Mouse (Mus musculus) layer of hippocampus, postnatal 36 days (tissue): ENCODE data around the gene Eefsec. TPM values are rescaled to one million over a fixed set of nuclear protein-coding genes. Genes with fewer than 3 reads are reported as not detected.
A peak's percentile ranks its signal among the peaks of the same experiment; 100 is the strongest.

Experiments
- DNase-seq, 2 experiments: peaks; one replicate each; pipeline ENCODE4 v3.0.0; 2022
- total RNA-seq, 2 experiments: library from RNA; stranded (reverse); gene quantifications; 2 replicates each; pipeline ENCODE4 v1.2.3; 2021

The Eefsec gene
- total RNA-seq, 2 experiments from 2014 or later = 23.6 to 24.1 TPM

DNA sequence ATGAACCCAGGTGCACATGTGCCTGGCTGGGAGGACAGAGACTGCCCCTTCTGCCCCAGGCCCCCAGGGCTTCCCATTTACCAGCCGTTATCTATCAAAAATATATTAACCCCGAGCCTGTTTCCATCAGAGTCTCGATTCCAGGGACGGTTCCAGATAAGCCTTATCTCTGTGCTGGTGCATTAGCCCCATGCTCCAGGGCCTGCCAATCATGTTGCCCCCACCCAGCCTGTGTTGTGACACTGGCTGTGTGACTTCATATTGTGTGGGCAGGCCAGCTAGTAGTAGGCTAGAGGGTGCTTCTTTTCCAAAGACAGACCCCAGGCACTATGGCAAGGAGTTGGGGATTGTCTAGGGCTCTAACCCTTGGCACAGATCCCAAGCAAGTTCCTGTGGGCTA is 190.9 kb downstream of the Eefsec start:
- DNase-seq = no peak

DNA sequence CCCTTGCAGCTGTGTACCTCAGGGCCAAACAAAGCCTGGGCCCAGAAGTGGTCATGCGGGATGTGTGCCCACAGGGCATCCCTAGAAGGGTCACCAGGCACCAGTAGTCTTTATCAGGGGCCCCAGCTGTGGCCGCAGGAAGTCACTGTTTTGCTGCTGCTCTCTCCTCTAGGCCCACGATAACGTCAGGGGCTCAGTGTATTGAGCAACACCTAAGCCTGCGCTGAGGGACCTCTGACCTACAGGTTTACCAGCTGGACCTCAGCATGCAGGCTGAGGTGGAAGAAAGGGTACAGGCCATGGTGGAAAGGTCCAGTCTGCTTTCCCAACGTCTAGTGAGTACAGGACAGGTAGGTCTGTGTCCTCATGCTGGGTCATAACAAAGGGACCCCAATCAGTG is 192.3 kb downstream of the Eefsec start:
- no peak for DNase-seq

DNA sequence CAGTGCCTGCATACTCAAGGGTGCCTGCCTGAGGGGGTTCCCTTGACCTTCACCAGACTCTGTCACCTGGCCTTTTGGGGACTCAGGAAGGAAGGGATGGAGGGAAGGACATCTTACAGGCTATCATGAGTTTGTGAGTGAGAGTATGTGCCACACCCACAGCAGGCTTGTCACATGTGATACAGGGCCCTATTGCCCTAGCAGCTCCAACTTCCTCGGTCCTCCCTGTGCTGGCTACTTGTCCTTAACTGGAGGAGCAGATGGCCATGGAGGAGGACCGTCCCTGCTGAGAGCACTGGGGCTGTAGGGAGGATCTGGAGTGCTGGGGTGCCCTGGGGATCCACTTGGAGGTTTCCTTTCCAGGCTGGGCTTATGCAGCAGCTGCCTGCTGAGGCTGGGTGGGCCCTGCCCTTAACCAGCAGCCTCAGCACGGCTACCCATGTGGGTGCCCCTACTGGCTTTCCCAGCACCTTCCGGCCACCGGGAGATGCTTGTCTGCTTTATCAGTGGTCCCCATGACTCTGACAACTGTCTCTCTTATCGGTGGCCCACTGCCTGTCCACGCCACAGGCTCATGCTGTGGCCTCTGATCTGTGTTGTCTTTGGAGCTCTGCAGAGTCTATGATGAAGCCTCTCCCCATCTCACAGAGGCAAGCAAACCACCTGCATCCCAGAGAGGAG is 194.4 kb downstream of the Eefsec start:
- DNase-seq = no peak

DNA sequence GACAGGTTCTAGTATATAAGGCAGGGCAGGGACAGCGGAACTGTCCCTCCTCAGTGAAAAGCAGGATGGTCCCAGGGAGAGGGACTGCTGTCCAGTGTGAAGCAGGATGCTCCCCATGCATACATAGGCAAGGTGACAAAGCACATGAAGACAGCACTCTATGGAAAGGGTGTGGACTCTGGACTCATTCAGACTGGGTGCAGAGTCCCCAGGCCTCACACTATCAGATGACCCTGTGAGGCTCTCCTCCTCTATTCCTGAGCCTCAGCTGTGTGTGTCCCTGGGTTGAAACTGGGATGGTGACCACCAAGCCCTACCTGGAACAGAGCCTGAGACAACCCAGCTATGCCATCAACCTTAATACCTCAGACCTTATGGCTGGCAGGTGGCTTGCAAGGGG is 194.9 kb downstream of the Eefsec start:
- DNase-seq = no peak

DNA sequence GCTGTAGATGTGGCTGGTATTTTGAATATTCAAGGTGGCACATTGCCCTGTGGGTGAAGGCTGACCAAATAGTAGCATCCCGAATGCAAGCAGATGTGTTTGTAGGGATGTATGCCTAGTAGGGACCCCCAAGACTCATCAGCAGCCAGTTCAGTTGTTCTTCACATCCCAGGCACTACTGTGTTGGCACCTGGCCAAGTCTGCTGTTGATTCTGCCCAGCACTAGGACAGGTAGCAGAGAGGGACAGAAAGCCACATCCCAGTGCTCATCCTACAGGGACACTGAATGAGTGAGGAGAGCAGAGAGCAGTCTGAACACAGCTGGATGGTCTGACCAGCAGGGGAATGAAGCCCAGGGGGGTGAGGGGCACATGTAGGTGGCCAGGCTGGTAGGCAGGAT is 197.1 kb downstream of the Eefsec start:
- no peak for DNase-seq

DNA sequence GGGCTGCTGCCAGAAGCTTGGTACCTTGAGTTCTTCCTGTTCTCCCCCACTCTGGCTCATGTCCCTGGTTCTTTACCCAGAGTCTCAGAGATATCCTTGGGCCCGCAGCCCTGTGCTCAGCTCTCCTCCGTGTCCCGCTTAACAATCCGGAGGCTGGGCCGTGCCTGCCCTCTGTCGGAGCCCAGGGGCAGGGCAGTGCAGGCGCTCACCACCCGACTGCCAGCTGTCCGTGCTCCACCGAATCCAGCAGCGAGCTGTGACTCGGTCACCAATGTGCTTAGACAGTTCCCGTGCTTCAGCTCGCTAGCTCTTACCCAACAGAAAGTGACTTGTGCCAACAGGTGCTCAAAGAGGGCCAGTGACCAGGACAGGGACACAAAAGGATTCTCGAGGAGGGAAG is 203.7 kb downstream of the Eefsec start:
- peak; percentile 14 to 30 for DNase-seq

DNA sequence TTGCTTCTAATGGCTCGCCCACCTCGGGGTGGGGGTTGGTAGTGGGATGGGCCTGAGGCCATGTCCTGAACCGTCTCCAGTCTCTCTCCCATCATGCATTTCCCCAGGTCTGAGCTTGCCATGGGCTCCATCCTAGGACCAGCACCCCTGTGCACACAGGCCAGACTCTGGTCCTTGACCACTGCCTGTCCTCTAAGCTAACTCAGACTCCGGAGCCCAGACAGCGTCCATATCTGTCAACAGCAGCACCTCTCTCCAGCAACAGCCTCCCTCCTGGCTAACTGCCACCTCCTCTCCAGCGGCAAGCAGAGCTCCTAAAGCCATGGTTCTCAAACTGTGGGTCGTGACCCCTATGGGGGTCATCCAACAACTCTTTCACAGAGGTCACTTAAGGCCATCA is 209.8 kb downstream of the Eefsec start:
- no peak for DNase-seq

DNA sequence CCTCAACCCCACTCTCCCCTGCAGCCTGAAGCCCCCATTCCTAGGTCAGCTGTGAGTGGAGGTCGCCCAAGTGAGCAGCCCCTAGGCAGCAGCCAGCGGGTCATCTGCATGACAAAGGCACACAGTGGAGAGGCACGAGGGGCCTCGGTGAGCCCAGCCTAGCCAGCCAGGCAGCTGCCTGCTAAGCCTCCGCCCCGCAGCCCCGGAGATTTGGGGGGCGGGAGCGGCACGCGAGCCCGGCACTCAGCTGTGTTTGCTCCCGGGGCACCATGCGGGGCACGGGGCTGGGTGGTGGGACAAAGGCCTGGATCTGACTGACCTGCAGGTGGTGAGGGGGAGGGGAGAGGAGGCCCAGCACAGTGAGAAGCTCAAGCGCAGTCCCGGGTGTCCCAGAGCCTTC is 210.4 kb downstream of the Eefsec start:
- no peak for DNase-seq

DNA sequence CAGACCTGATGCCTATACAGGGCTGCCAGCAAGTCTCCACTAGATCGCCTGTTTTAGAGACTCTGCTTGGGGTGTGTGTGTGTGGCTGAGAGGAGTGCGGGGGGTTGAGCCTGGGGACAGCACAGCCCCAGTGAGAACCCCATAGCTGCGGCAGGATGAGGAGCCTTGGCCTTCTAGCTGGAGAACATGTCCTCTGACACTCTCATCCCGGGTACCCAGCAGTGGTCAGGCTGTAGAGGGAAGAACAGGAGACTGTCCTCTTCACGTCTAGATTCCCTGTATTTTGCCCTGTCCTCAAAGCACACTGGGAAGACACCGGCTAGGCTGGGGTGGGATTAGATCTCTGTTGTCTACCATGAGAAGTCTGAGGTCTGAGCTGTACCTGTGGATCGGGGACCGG is 210.9 kb downstream of the Eefsec start:
- DNase-seq = no peak

DNA sequence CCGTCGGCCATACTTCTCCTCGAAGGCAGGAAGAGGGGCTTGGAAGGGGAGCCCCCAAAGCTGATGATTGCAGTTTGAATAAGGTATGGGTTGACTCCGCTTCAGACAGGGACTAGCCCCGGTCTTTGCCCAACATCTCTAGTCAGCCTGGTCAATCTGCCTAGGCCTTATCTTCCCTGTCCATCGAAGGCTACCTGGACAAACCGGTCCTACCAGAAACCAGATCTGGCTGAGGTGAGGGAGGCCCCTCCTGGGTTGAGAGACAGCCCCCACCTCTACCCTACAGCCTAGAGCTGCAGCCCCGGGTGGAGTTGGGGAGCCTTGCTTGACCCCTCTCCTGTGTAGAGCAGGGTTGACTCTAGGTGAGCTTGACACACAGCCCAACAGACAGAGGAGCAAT is 212.3 kb downstream of the Eefsec start:
- no peak for DNase-seq

DNA sequence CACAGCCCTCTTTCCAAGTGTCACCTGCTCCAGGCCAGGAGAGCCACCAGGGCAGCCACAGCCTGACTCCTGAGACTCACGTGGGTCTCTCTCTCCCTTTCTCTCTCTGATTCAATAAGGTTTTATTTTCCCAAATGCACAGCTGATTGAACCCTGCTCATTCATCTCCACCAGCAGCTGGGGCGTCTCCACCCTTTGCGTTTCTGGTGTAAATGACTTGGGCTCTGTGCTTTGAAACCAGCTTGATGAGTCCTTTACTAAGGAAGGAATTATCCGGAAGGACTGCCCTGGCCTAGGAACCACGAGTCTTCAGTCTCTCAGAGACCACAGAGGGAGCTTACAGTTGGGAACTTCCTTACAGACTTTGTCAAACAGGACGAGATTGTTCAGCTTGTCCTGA is 214.1 kb downstream of the Eefsec start:
- no peak for DNase-seq

DNA sequence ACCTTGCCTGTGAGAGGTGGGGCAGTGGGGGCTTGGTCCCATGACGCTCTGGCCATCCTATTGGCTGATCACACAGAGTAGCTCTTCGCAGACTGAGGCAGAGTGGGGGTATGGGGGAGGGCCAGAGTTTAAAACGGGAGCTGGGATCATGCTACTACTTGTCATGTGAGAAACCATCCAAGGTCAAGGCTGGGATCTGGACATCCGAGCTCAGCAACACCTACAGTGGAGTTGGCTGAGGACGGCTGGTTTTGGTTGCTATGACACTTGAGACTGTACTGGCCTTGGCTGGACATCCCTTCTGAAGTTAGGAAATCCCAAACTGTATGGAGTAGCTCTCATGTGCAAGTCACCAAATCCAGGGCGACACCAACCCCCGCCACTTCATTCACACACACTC is 214.5 kb downstream of the Eefsec start:
- DNase-seq = no peak

DNA sequence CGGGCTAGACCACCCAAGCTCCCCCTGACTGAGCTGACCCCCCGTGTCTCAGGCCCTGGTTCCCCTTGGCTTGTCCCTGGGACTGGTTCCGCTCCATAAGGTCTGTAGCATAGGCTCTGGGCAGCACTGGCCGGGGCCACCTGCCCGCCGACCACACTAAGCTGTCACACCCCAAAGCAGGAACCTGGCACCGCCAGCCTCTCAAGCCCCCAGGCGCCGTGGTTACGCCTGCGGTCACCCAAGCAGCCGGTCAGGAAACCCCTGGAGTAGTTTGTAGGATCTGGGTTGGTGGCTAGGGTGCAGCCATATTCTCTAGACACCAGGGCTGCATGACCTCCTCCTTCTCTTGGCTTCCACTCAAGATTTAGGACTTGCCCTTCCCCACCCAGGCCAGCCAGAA is 217.1 kb downstream of the Eefsec start:
- no peak for DNase-seq

DNA sequence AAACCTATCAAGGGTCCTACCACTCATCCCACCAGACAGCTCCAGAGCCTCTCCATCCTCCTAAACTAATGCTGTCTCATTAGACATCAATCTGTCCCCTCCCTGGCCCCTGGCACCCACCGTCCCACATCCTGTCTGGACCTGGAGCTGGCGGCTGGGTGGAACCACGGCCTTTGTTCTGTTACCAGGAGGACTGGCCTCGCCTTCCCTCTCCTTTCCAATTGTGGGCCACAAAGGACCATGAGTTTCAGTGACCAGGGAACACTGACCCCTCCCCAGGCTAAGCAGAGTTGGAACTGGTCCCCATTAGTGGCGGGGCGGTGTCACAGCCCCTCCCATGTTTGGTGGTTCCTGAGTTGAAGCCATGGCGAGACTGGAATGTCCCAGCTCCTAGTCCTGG is 218.8 kb downstream of the Eefsec start:
- DNase-seq = no peak

DNA sequence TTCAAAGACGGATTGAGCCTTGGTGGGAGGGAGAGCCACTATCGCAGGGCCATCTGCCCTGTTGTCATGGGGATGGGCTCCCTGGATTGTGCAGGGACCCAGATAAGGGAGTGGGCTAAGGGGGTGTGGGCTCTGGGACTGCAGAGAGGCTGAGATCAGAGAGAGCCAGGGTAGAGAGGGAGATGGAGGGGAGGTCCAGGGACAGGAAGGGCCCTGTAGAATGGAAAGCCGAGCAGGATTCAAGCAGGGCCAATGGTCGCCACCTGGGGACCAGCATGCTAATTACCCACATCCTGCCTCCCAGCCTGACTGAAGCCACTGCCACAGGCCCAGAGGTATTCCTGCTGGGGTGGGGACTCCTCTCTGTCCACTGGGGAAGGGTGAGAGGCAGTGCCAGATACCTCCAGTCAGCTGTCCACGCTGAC is 219.8 kb downstream of the Eefsec start:
- DNase-seq = no peak

DNA sequence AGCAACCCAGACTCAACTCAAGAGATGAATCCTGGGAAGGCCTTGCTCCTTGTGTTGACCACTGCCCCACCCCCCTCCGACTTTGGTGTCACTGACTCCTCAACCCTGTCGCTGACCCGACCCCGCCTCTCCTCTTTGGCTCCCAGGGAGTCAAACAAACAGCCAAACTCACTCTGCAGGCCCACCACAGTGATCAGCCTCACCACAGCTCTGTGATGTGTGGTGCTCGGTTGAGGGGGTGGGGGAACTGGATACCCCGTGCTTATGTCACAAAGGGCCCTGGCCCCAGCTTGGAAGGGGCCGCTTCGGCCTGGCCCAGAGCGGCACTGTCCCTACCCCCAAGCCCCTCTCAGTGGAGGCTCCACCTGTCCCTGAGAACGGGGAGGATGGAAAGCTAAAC is 224.4 kb downstream of the Eefsec start, which contains the start of gene Dnajb8:
TSS of gene Dnajb8 (plus strand) at position 301 of the 400 bp plus-strand sequence.
- no peak for DNase-seq

DNA sequence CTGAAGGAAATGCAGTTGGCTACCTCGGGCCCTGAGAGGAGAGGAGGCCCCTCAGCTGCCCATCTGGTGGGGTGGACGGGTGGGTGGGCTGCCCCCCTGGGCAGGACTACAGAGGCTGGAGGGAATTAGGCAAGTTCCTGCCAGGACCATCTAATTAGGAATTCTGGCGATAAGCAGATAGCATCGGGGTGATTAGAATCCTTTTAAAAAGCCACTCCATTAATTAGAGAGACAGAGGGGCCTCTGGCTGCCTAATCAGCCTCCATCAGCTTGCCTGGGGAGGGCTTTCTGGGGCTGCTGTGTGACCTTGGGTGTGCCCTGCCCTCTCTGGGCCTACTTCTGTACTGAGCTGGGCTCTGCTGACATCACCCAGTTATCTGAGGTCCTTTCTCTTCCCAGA is 227.2 kb downstream of the Eefsec start:
- no peak for DNase-seq

DNA sequence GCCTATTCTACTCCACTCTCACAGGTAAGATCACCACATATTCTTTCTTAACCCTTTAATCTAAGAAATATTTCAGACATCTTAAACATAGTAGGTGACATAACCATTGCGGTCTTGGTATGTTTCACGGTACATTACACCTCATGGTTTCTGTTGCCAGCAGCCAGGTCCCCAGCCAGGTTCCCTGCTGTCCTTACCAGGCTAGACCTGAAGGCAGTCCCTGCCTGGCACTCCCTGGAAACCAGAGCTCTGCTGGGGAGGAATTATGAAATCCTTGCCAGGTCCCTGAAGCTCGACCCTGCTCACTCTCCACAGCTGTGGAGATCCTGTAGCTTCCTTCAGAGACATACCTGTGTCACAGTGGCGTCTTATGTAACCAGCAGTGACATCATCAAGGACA is 230.1 kb downstream of the Eefsec start:
- no peak for DNase-seq

DNA sequence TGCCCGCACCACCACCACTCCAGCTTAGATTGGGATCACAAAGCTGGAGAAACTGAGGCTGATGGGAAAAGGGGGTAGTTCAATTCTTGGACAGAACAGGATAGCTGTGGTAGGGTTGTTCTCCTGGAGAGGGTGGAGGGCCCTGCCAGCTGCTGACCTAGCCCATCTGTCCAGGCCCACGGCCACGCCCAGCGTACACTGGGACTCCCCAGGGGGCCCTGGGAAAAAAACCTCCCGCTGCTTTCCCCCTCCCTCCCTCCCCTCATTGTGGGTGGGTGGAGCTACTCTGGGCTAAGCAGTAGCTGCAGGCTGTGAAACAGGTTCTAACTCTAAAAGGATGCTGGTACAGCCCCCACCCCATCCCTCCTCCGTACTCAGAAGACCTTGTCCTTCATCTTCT is 230.5 kb downstream of the Eefsec start:
- DNase-seq = no peak

DNA sequence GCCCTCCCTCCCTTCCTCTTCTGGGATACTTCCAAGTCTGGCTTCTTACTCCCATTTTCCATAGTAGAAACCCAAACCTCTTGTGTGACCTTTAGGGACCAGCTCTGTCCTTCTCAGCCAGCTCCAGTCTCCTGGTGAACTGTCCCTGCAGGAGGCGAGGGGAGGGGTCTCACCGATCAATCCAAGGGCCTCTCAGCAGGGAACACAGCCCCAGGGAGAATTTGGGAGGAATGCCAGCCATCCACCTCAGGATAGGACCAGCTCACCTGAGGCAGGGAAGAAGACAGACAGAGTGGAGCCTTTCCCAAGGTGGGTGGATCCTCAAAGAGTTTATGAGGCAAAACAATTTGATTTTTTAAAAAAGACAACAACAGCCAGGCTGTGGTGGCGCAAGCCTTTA is 236.2 kb downstream of the Eefsec start:
- no peak for DNase-seq

DNA sequence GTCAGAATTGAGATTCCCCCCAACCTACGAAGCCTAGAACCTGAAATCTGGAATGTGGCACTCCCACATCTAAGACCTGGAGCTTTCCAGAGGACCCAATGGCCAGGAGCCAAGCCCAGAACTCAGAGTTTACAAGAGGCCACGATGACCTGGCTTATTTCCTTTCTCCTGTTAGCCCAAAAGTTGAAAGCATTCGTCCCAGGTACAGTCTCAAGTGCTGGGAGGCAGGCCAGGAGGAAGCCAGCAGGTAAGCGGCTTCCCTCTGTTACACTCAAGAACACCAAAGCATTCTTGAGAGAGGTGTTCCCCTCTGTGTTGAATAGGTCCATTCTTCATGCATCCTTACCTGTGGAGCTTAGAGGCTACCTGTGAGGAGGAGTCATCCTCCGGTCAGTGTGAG is 236.9 kb downstream of the Eefsec start:
- DNase-seq = no peak

DNA sequence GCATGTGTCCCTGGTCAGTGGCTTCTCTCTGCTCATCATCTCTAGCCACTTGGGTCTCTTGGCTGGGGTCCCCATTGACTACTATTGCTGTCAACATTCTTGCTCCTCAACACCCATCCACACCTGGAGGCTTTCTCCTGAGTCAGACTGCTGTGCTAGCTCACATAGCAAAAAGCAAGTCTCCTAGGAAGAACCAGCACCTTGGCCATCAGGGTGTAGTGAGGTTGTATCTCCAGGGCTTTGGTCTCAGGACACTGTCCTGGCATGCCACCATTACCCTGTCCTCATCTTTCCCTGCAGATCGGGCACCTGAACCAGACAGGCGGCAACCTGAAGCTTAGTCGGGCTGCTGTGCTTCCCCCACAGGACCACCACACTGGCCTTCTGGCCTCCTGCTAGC is 238.0 kb downstream of the Eefsec start:
- no peak for DNase-seq

DNA sequence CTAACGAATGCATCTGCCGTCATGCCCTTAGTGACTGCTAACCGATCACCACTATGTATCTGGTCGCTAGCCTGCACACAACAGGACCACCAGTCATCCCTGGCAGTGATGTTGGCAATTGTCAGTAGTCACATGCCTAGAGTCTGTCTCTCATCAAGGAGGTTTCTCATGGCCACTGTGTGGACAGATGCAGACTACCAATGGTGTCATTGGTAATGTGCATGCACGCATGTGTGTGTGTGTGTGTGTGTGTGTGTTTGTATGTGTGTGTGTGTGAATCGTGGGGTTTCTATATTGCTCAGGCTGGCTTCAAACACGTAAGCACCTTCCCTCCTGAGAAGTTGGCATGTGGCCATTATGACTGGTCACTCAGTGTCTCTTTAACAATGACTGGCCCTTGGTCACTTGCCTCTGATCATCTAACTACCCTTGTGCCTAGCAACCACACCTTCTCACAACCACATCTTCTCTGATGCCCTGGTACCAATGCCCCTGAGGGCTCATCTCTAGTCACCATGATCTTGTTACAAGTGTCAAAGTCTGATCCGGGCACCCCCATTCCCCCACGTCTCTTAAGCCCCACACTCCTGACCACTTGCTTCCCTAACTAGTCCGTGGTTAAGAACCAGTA is 238.8 kb downstream of the Eefsec start:
- no peak for DNase-seq
